ENCODE assay signal across 9 mouse cellular contexts in genomic region chr7:98084541-98085293, GRCm38 (mm10). TPM values are rescaled to one million over a fixed set of nuclear protein-coding genes. Genes with fewer than 3 reads are reported as not detected.
A peak's percentile ranks its signal among the peaks of the same experiment; 100 is the strongest.
DNase-seq lines count a peak whose midpoint lies in the region; ATAC-seq and TF ChIP-seq lines count a peak whose summit lies in the region.
"Had no signal": no experiment of that assay in that cellular context is flagged by ENCODE, and none has a peak within 500 bp of the region (broad histone marks: within the 10 kb centered on the region; RNA-seq: fewer than 3 reads in every experiment).

No protein-coding gene starts in this region.

- DNase-seq in hindbrain, embryonic 10.5 days (ENCODE audit: low spot score) = no peak
- DNase-seq in hindbrain, postnatal 0 days (ENCODE audit: low spot score) = no peak
- no peak for DNase-seq in limb, embryonic 10.5 days (ENCODE audit: low spot score)
- no peak for DNase-seq in adipocyte (ENCODE audit: low spot score)
- DNase-seq in cerebellum, postnatal 25 days = no peak
- no peak for DNase-seq in layer of hippocampus, adult 9-11 months

- peak overlapping the region; percentile 85 for H3K27ac ChIP-seq in hindbrain, embryonic 10.5 days
- H3K27ac ChIP-seq in hindbrain, postnatal 0 days = no peak overlapping the region
- H3K27ac ChIP-seq in heart, embryonic 13.5 days (replicated peaks) = peak overlapping the region; percentile 58
- H3K27ac ChIP-seq in limb, embryonic 10.5 days = peak overlapping the region; percentile 25; the same call in 1 of the 2 replicates
- H3K27ac ChIP-seq: midbrain, embryonic 12.5 days had no signal

- no peak for TF ChIP-seq CTCF in hindbrain, postnatal 0 days (IDR thresholded peaks at IDR 0.05; ENCODE audit: low read depth)

- H3K27me3 ChIP-seq in hindbrain, embryonic 10.5 days (ENCODE audit: insufficient read depth, poor library complexity, severe bottlenecking) = no peaks in the 10 kb centered on the region
- H3K27me3 ChIP-seq in hindbrain, postnatal 0 days (ENCODE audit: insufficient read depth, low read length) = no peaks in the 10 kb centered on the region
- no peaks in the 10 kb centered on the region for H3K27me3 ChIP-seq in heart, embryonic 13.5 days (replicated peaks)
- H3K27me3 ChIP-seq in limb, embryonic 10.5 days (ENCODE audit: low read depth, poor library complexity, severe bottlenecking) = no peaks in the 10 kb centered on the region
- H3K27me3 ChIP-seq: midbrain, embryonic 12.5 days had no signal

- ATAC-seq in hindbrain, postnatal 0 days = no peak
- ATAC-seq in heart, embryonic 13.5 days (ENCODE audit: extremely low read depth, insufficient number of reproducible peaks, low FRiP score, low TSS enrichment) = no peak
- peak; percentile 43 for ATAC-seq in megakaryocyte, adult 5-6 weeks (ENCODE audit: poor library complexity, severe bottlenecking)

- H3K4me1 ChIP-seq in hindbrain, embryonic 10.5 days (replicated peaks) = peaks cover 34% of the 10 kb centered on the region
- no peaks in the 10 kb centered on the region; the same call in 1 of the 2 replicates for H3K4me1 ChIP-seq in hindbrain, postnatal 0 days (ENCODE audit: insufficient read depth, low read length)
- peaks cover 32% of the 10 kb centered on the region for H3K4me1 ChIP-seq in heart, embryonic 13.5 days
- peaks cover 34% of the 10 kb centered on the region for H3K4me1 ChIP-seq in limb, embryonic 10.5 days

- H3K9ac ChIP-seq in hindbrain, postnatal 0 days (replicated peaks; ENCODE audit: low read length) = no peak overlapping the region
- peak overlapping the region; percentile 52 for H3K9ac ChIP-seq in heart, embryonic 13.5 days
- H3K9ac ChIP-seq: midbrain, embryonic 12.5 days had no signal

- no peak overlapping the region for H3K4me2 ChIP-seq in hindbrain, postnatal 0 days (ENCODE audit: low read depth, low read length)
- H3K4me2 ChIP-seq in heart, embryonic 13.5 days = peak overlapping the region; percentile 39
- H3K4me2 ChIP-seq: midbrain, embryonic 12.5 days had no signal

- no peaks in the 10 kb centered on the region for H3K9me3 ChIP-seq in hindbrain, embryonic 10.5 days
- H3K9me3 ChIP-seq in hindbrain, postnatal 0 days (ENCODE audit: low read length) = no peaks in the 10 kb centered on the region
- no peaks in the 10 kb centered on the region for H3K9me3 ChIP-seq in heart, embryonic 13.5 days
- H3K9me3 ChIP-seq in limb, embryonic 10.5 days (replicated peaks) = no peaks in the 10 kb centered on the region
- H3K9me3 ChIP-seq: midbrain, embryonic 12.5 days had no signal

- 59% methylated on average over 12 of the region's 12 CpGs for whole genome bisulfite sequencing in hindbrain, embryonic 10.5 days
- 66% methylated on average over 12 of the region's 12 CpGs for WGBS in hindbrain, postnatal 0 days
- 26% methylated on average over 12 of the region's 12 CpGs for WGBS in heart, embryonic 13.5 days
- WGBS in limb, embryonic 10.5 days = 52% methylated on average over 12 of the region's 12 CpGs

- H3K36me3 ChIP-seq in hindbrain, embryonic 10.5 days = no peaks in the 10 kb centered on the region
- H3K36me3 ChIP-seq in hindbrain, postnatal 0 days (ENCODE audit: insufficient read depth, low read length) = no peaks in the 10 kb centered on the region; the same call in 1 of the 2 replicates
- no peaks in the 10 kb centered on the region for H3K36me3 ChIP-seq in heart, embryonic 13.5 days
- H3K36me3 ChIP-seq in limb, embryonic 10.5 days = peaks cover 1% of the 10 kb centered on the region; the same call in 1 of the 2 replicates

- no peak overlapping the region for H3K4me3 ChIP-seq in hindbrain, embryonic 10.5 days
- no peak overlapping the region for H3K4me3 ChIP-seq in hindbrain, postnatal 0 days (ENCODE audit: low read length)
- H3K4me3 ChIP-seq in heart, embryonic 13.5 days = peak overlapping the region; percentile 20; the same call in 1 of the 2 replicates
- no peak overlapping the region for H3K4me3 ChIP-seq in limb, embryonic 10.5 days
- H3K4me3 ChIP-seq: midbrain, embryonic 12.5 days had no signal

RNA-seq across cellular contexts. Expression of gene Myo7a, which starts 34.6 kb away (rescaled TPM):
- 17.3 and 21.2 TPM in 2 replicates for polyA plus RNA-seq in hindbrain, embryonic 10.5 days (2016; fragmentation: Nextera tagmentation; extraction: Ambion mirVana)
- 42.1 and 50.8 TPM in 2 replicates for total RNA-seq in hindbrain, postnatal 0 days (2014; rRNA removed)
- 10.7 and 11.9 TPM in 2 replicates for polyA plus RNA-seq in hindbrain, postnatal 0 days (2015; fragmentation: Nextera tagmentation; extraction: Ambion mirVana)
- 8.6 and 8.7 TPM in 2 replicates for polyA plus RNA-seq in heart, embryonic 13.5 days (2015; fragmentation: Nextera tagmentation; extraction: Ambion mirVana)
- polyA plus RNA-seq in limb, embryonic 10.5 days (2016; fragmentation: Nextera tagmentation; extraction: Ambion mirVana) = 18.6 and 19.1 TPM in 2 replicates
- total RNA-seq in megakaryocyte, adult 5-6 weeks (2015) = 7.3 and 8.4 TPM in 2 replicates
- total RNA-seq in megakaryocyte, adult 5-6 weeks (2017) = 12.7 and 13.9 TPM in 2 replicates
